Mouse (Mus musculus) bone marrow, adult 2 months (tissue): ENCODE measurements around the gene Sp6.

Source experiments
- CTCF ChIP-seq: fragments of 200-500 bp; IDR thresholded peaks from 2 replicates; pipeline ENCODE4 v1.5.1; 2011; ENCODE audit warnings: low read length, control low read depth; ENCODE audit not compliant: control insufficient read depth, insufficient read depth
- POLR2A ChIP-seq: fragments of 200-500 bp; IDR thresholded peaks from 2 replicates; pipeline ENCODE4 v1.6.1; 2011; ENCODE audit warnings: low read depth, mild to moderate bottlenecking, control low read depth, low read length, borderline replicate concordance; ENCODE audit not compliant: control insufficient read depth

- TF ChIP-seq CTCF (no peak), POLR2A (no peak)
Measured at GRCm38 (mm10) chr11:96984903-96985302, 28.3 kb upstream of the Sp6 start.
